Mouse (Mus musculus): ENCODE measurements around the gene Rhoj. TPM values are rescaled to one million over a fixed set of nuclear protein-coding genes. Genes with fewer than 3 reads are reported as not detected.

The Rhoj gene
- polyA plus RNA-seq, 1 experiment from 2014 or later = 85.4 TPM

GRCm38 (mm10) chr12:75450011-75450410 is 141.9 kb downstream of the Rhoj start:
- no peak for ATAC-seq (ENCODE audit: low read depth)
- Histone ChIP-seq H3K4me2 (ENCODE audit: low read depth, low read length) (no peak overlapping the region), H3K9me3 (ENCODE audit: control insufficient read depth, low read length) (no peaks in the 10 kb centered on the region), H3K36me3 (ENCODE audit: control insufficient read depth, insufficient read depth, low read length) (peaks cover 31% of the 10 kb centered on the region), H3K27ac (replicated peaks; ENCODE audit: low read depth, low read length) (no peak overlapping the region), H3K27me3 (replicated peaks; ENCODE audit: control insufficient read depth, insufficient read depth, low read length) (no peaks in the 10 kb centered on the region), H3K9ac (ENCODE audit: low read depth, low read length) (no peak overlapping the region), H3K4me3 (ENCODE audit: low read depth, low read length) (no peak overlapping the region), H3K4me1 (ENCODE audit: control insufficient read depth, insufficient read depth, low read length) (no peaks in the 10 kb centered on the region)
- WGBS = 81% methylated on average over 14 of the region's 14 CpGs
- peak; percentile 27 for DNase-seq (ENCODE audit: low spot score)

DNA sequence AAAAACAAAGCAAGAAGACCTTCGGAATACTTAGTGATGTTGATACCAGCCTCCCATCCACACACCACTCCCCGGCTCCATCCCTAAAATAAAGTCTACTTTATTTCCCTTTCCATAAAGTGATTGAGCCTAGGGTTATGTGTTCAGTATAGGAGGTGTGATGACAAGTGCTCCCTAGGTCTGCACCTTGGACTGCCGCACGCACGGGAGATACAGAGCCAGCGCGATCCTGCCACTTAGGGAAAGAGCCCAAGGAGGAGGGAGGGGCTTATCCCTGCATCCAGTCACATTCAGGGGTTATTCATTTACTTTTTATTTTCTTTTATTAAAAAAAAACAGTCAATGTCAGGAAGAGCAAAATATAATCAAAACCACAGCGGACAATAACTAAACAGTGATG is 142.5 kb downstream of the Rhoj start:
- Histone ChIP-seq H3K9me3 (ENCODE audit: control insufficient read depth, low read length) (no peaks in the 10 kb centered on the region), H3K4me3 (ENCODE audit: low read depth, low read length) (no peak overlapping the region), H3K27me3 (replicated peaks; ENCODE audit: control insufficient read depth, insufficient read depth, low read length) (no peaks in the 10 kb centered on the region), H3K4me1 (ENCODE audit: control insufficient read depth, insufficient read depth, low read length) (no peaks in the 10 kb centered on the region), H3K4me2 (ENCODE audit: low read depth, low read length) (no peak overlapping the region), H3K27ac (replicated peaks; ENCODE audit: low read depth, low read length) (no peak overlapping the region), H3K9ac (ENCODE audit: low read depth, low read length) (no peak overlapping the region), H3K36me3 (ENCODE audit: control insufficient read depth, insufficient read depth, low read length) (peaks cover 31% of the 10 kb centered on the region)
- ATAC-seq (ENCODE audit: low read depth) (no peak), DNase-seq (ENCODE audit: low spot score) (no peak)
- WGBS = 92% methylated on average over 8 of the region's 8 CpGs

Other genes starting within 250 kb of the Rhoj start
- gene Kcnh5, start 131.0 kb upstream of the Rhoj start, polyA plus RNA-seq (2014; fragmentation: Nextera tagmentation; extraction: Ambion mirVana) = 0.45 and 0.62 TPM in 2 replicates
- gene Gphb5, start 108.5 kb downstream of the Rhoj start, polyA plus RNA-seq (2014; fragmentation: Nextera tagmentation; extraction: Ambion mirVana) = 0.10 and 0.33 TPM in 2 replicates